Mouse (Mus musculus): ENCODE measurements around the gene Vpreb1. TPM values are rescaled to one million over a fixed set of nuclear protein-coding genes. Genes with fewer than 3 reads are reported as not detected.

The Vpreb1 gene
- 0.93 TPM in 1 of 2 replicates, not detected in the other for polyA plus RNA-seq (2012)

DNA sequence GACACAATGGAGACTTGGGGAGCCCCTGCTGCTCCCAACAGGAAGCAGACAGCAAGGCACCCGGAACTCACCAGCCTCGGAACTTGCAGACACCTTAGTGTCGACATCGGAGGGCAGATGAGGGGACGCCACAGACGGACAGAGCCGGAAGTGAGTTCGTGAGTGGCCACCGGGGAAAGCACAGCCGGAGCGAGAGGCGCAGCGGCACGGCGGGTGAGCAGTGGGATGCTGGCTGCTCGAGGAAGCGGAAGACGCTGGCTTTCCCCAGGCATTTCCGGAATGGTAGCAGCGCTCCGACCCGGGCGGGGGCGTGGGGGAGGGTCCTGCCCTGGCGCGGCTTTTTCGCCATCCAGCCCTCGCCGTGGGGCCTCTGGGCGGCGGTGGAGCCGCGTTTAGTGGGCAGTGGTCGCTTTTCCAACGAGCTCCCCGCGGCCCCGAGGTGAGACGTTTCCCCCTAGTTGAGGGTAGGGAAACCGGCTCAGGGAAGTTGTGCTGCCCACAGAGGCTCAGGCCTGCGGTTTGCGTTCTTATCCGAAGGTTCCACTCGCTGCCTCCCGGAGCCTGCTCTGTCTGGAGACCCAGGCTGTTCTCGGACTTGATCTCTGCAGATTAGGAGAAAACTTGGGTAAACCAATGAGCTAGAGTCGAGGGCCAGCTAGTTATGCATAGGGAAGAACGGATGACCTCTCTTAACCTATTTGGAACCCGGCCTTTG, at the start of gene Vpreb1, which contains the start of gene Top3b:
TSS of gene Vpreb1 (minus strand) at position 227 of the 715 bp plus-strand sequence.
TSS of gene Top3b (plus strand) at position 120 of the 715 bp plus-strand sequence.
- TF ChIP-seq GATA1 (IDR thresholded peaks at IDR 0.05; ENCODE audit: low read length), result peak; percentile 15

DNA sequence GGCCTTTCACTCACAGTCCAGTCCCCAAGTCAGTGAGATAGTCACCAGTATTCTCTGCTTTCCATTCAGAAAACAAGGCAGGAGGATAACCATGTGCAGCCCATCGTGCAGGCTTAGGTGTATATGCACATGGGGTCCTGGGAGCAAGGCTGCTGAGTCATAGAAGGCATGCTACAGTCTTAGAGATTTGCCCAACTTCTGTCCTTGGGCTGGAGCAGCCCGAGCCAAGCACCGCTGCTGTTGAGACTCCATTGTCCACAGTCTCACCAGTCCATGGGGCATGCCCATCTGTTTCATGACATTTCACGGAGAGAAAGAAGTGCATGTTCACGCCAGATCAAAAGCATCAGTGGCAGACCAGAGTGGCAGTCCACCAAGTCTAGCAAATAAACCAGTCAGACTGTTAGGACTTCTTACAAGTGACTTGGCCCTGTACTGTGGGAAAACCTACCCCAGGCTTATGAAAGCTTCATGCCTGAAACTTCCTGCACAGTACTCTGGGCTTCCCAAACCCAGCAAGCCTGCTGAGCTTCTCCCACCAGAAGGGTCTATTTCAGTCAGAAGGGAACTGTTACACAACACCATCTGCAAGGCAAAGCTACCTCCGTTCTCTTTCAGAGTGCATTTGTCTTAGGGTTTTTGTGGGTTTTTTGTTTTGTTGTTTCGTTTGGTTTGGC, 47.9 kb upstream of the Vpreb1 start:
- no peak for TF ChIP-seq GATA1 (IDR thresholded peaks at IDR 0.05; ENCODE audit: low read length)

DNA sequence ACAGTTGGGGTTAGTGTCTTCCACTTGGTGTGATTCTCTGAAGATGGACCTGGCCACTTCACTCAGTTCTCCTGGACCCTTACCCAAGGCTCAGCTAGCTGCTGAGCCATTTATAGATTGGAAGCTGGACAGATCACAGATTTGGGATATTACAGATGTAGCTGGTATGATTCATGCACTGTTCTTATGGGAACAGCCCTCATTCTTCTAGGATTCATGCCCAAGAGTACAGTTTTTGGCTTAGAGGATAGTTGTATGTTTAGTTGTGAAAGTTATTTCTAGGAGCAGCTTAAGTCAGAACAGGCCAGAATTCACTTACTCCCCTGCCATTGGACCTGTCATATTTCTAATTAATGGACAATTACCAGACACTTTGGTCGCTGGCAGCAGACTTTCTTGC, 42.8 kb upstream of the Vpreb1 start:
- TF ChIP-seq GATA1 (IDR thresholded peaks at IDR 0.05; ENCODE audit: low read length), result no peak

DNA sequence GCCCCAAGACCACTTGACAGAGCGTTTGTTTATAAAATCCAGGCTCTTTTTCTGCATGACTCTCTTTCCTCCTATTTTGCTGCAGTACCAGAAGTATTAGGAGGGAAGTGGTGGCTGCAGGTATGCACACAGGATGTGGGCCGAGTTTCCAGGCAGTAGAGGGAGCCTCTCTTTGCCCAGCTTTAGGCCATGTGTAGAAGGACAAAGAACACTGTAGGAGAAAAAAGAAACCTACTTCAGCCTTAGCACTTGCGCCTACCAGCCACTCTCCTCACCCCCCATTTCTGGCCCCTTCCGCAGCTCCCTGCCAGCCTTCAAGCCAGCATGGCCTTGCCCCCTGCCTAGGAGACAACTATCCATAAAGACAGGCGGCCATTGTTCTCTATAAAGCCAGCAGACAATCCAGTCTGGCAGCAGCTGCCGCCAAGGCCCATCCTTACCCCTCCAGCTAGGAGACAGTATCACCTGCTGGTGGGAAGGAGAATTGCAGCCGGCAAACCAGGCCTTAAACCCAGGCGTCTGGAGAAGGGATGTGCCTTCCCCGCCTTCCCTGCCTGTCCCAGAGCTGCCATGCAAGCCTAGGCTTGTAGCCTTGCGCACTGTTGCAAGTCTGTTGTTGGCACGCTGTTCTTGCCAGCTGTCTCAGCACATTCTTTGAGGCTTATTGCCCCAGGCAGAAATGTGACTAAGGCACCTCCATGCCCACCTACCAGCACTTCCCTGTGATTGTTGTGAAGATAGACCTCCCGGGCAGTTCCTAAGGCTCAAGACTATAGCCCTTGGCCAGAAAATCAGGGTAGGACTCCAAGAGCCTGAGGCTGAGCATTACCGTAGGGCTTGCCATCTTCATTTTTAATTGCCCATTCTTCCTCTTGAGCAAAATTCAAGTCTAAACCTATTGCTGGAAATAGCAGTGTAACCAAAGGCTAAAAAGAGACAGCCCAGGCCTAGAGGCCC, 41.3 kb upstream of the Vpreb1 start:
- no peak for TF ChIP-seq GATA1 (IDR thresholded peaks at IDR 0.05; ENCODE audit: low read length)

DNA sequence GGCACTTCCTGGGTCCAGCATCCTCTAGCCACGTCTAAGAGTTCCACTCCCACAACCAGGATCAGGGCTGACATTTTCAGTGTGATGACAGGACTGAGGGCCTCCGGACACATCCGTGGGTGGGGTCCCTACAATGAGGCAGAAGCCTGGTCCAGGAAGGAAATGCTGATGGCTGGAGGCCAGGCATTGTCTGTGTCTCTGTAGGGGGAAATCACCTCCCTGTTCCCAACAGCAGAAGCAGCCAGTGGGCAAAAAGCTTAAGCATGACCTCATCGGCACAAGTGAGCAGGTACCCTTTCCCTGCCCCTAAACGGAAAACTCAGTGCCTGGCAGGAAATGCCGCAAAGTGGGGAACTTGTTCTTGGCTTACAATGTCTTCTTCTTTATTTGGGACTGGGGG, 37.2 kb upstream of the Vpreb1 start:
- TF ChIP-seq GATA1 (IDR thresholded peaks at IDR 0.05; ENCODE audit: low read length), result no peak

DNA sequence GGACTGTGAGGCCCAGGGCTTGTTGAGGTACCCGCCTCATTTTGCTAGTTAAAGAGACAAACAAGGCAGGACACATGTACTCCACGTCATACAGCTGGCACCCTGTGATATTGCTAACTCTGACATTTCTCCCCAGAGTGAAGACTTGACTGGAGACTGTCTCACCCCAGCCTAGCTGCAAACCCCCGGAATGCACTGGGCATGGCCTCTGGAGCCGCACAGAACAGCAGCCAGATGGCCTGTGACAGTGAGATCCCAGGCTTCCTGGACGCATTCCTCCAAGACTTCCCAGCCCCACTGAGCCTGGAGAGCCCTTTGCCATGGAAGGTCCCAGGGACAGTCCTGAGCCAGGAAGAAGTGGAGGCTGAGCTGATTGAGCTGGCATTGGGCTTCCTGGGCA, 32.5 kb upstream of the Vpreb1 start:
- TF ChIP-seq GATA1 (IDR thresholded peaks at IDR 0.05; ENCODE audit: low read length), result no peak

DNA sequence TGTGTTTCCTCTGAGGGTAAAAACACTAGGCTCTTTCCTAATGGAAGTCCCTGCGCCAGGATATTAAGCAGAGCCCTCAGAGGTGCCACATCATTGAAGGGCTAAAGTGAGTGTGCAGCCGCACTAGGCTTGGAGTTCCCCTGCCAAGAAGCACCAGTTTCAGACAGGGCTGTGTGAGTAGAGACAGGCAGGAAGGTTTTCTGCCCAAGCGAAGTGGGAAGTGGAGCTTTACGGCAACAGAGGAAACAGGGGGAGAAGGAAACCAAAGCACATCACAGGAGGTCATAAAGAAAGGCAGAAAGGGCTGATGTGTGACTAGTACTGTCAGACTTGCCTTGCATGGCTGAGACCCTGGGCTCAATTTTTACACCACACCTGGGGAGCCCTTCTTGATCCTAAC, 31.7 kb upstream of the Vpreb1 start:
- no peak for TF ChIP-seq GATA1 (IDR thresholded peaks at IDR 0.05; ENCODE audit: low read length)

DNA sequence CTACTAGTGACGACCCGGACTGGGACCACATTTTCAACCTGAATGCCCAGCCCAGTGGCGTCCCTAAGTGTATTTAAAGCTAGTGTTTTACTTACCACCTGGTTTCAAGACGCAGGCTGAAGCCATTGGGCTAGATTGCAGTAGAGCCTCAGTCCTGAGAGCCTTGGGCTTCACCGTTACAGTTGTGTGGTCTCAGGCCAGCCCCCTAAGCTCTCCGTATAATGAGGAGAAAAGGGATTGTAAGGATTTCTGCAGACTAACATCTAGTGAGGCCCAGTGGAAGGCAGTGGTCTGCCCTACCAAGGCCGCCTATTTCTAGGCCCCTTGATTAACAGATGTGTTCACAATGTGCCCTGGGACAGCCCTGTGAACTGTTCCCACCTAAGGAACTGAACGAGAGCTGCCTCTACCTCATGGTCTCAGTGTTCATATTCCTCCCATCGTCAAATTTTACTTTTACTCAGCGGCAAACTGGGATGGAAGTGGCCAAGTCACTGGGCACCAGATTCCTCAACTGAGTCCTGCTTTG, 26.5 kb upstream of the Vpreb1 start:
- TF ChIP-seq GATA1 (IDR thresholded peaks at IDR 0.05; ENCODE audit: low read length), result no peak

DNA sequence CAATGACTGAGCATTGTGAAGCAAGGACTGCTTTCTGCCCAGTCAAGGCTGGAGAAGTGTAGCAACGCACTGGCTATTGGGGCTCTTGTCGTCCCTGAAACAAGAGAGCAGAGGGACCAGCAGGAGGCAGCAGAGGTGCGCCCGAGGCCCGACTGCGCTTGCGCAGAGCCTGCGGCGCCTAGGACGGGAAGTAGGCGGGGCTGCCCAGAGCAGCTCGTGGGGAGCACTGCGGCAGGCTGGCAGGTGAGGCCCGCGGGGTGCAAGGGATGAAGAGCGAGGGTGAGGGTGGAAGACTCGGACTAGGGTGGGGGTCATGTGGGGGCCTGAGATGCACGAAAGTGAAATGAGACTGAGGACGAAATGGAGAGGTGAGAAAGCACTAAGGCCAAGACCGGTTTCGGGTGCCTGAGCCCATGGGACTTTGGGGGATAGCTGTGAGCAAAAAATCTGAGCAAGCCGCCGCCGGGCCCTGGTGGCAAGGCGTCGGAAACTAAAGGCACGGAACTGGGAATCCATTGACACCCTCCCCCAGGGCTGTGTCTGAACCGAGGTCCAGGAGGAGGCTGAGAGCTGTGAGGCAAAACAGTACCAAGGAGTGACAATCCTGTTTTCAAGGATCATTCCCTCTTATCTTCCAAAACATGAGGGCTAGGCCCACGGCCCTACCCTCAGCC, 25.9 kb upstream of the Vpreb1 start, which contains the start of gene Ppm1f:
TSS of gene Ppm1f (plus strand) at position 88 of the 674 bp plus-strand sequence.
- no peak for TF ChIP-seq GATA1 (IDR thresholded peaks at IDR 0.05; ENCODE audit: low read length)

DNA sequence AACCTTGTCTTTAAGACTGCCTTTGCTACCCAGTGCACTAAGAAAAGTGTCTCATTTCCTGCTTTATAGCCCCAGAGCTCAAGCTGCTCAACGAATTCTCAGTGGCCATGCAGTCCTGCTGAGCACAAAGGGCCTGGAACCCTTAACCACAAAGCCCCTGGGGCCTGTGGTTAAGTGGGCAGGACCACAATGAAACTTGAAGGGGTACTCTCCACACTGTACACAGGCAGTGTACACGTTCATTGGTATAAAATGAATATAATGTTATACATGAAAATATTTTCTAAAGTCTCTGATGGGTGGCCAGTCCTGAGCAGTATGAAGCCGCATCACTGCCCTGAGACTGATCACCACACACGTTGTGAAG, 25.4 kb upstream of the Vpreb1 start:
- no peak for TF ChIP-seq GATA1 (IDR thresholded peaks at IDR 0.05; ENCODE audit: low read length)

DNA sequence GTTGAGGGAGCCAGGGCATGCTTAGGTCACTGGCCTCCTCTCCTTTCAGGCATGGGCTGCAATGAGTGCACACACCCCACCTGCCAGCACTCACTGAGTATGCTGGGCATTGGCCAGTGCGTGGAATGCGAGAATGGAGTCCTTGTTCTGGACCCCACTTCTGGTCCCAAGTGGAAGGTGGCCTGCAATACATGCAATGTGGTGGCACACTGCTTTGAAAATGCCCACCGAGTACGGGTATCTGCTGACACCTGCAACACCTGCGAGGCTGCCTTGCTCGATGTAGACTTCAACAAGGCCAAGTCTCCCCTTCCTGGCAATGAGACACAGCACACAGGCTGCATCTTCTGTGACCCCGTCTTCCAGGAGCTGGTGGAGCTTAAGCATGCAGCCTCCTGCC, 21.7 kb upstream of the Vpreb1 start:
- TF ChIP-seq GATA1 (IDR thresholded peaks at IDR 0.05; ENCODE audit: low read length), result no peak

DNA sequence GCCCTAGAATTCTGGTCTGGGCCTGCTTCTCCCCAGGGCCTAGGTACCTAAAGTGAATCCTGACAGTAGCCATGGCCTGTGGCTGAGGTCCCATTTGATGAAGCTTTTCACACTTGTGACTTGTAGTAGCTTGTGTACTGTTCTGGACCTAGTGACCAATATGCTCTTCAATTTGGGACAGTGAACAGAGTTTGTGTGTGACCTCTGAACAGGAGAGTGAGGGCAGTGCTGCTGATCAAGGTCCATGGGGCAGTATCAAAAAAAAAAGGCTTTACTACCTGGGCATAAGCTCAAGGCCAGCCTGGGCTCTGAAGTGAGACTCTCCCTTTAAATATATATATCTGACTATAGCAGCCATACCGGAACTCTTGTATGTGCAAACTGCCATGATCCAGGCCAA, 17.7 kb upstream of the Vpreb1 start:
- no peak for TF ChIP-seq GATA1 (IDR thresholded peaks at IDR 0.05; ENCODE audit: low read length)

DNA sequence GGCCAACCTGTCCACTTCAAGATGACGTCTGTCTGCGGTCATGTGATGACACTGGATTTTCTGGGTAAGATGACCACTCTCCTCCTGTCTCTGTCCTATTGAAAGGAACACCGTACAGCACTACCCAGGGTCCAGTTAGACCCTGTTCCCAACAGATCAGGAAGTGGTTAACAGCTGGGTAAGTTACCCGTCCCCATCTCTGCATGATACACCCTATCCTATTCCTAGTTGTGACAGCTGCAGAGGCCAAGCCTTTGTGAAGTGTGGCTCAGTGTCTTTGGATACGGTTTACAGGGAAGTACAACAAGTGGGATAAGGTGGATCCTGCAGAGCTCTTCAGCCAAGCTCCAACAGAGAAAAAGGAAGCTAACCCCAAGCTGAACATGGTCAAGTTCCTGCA, 8.4 kb upstream of the Vpreb1 start:
- TF ChIP-seq GATA1 (IDR thresholded peaks at IDR 0.05; ENCODE audit: low read length), result no peak

DNA sequence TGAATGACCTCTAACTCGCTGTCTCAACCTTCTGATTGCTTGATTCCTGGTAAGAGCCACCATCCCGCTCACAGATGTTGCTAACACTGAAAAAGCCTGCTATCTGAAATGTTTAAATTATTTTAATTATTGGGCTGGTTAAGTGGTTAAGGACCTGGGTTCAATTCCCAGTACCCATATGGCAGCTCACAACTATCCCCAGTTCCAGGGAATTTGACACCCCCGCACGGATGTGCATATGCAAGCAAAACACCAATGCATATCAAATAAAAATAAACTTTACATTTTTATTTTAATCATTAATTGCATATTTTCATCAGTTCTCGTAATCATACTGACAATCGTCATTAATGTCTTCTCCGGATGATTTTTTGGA, 414 bp downstream of the Vpreb1 start:
- TF ChIP-seq GATA1 (IDR thresholded peaks at IDR 0.05; ENCODE audit: low read length), result no peak

Measured in G1E-ER4 (cell line).